Mouse (Mus musculus) lung, embryonic 16.5 days (tissue): ENCODE measurements around the gene Armc2. TPM values are rescaled to one million over a fixed set of nuclear protein-coding genes. Genes with fewer than 3 reads are reported as not detected.

Experiments
- ATAC-seq: fragments of 200-750 bp; cut with Nextera tagmentation; 2 replicates; pipeline ENCODE4 v1.8.0; 2017; ENCODE audit warnings: low read depth, mild to moderate bottlenecking, moderate library complexity
- H3K27ac ChIP-seq: fragments of 300-500 bp; sonication (generic); 2 replicates; pipeline ENCODE4 v1.5.1; 2014; ENCODE audit warnings: mild to moderate bottlenecking, control low read depth, low read length
- H3K27me3 ChIP-seq: fragments of 300-500 bp; sonication (generic); 2 replicates; pipeline ENCODE4 v1.6.1; 2014; ENCODE audit warnings: low read depth, low read length, mixed read lengths; ENCODE audit not compliant: control insufficient read depth, insufficient read depth
- H3K36me3 ChIP-seq: fragments of 300-500 bp; sonication (generic); 2 replicates; pipeline ENCODE4 v1.6.1; 2014; ENCODE audit warnings: low read length; ENCODE audit not compliant: control insufficient read depth, insufficient read depth
- H3K4me1 ChIP-seq: fragments of 300-500 bp; sonication (generic); replicated peaks from 2 replicates; pipeline ENCODE4 v1.6.1; 2014; ENCODE audit warnings: low read length, mixed read lengths; ENCODE audit not compliant: control insufficient read depth, insufficient read depth
- H3K4me2 ChIP-seq: fragments of 300-500 bp; sonication (generic); 2 replicates; pipeline ENCODE4 v1.6.1; 2014; ENCODE audit warnings: low read depth, low read length, control low read depth
- H3K4me3 ChIP-seq: fragments of 300-500 bp; sonication (generic); 2 replicates; pipeline ENCODE4 v1.5.1; 2014; ENCODE audit warnings: mild to moderate bottlenecking, low read length, control low read depth
- H3K9ac ChIP-seq: fragments of 300-500 bp; sonication (generic); 2 replicates; pipeline ENCODE4 v1.6.1; 2014; ENCODE audit warnings: low read length, control low read depth
- H3K9me3 ChIP-seq: fragments of 300-500 bp; sonication (generic); 2 replicates; pipeline ENCODE4 v1.6.1; 2016; ENCODE audit warnings: low read length; ENCODE audit not compliant: control insufficient read depth
- WGBS: fragments of 180-500 bp; shearing (Covaris S2); extraction: QIAGEN DNeasy Blood & Tissue Kit; methylation state at CpG from one replicate; pipeline ENCODE4 v1.1.7; 2014; 5-methylcytosine and 5-hydroxymethylcytosine counted together
- polyA plus RNA-seq: library from polyadenylated mRNA; unstranded; fragments of >200 nt; fragmentation: Nextera tagmentation; extraction: Ambion mirVana; gene quantifications from 2 replicates; pipeline ENCODE4 v1.2.1, GENCODE M21; 2015

Gene Armc2
- polyA plus RNA-seq, 1 experiment from 2014 or later, result 2.0 TPM

DNA sequence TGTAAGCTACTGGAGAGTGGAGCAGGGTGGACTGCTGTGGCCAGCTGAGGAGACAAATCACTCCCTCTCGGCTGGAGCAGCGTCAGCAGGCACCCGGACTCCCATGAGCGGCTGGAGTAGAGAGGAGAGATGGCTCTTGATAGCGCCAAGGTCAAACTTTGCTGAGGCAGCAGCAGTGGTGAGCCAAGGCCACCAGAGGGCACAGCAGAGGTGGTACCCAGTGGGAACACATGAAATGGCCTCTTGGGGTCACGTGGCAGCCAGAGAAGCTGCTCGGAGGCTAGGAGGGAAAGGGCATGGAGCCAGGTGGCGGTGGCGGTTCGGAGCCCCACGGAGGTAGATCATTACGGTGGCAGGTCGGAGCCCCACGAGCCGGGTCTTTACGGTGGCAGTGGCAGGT, 12.8 kb upstream of the Armc2 start:
- Histone ChIP-seq H3K4me2 (peak overlapping the region; percentile 44), H3K4me1 (peaks cover 8% of the 10 kb centered on the region), H3K9ac (0 out of 2 replicates have a peak overlapping the region, but pooled peaks have one; percentile 17), H3K27ac (no peak overlapping the region), H3K4me3 (0 out of 2 replicates have a peak overlapping the region, but pooled peaks have one; percentile 8), H3K36me3 (no peaks in the 10 kb centered on the region), H3K27me3 (no peaks in the 10 kb centered on the region), H3K9me3 (no peaks in the 10 kb centered on the region)
- ATAC-seq, result peak; percentile 67
- 17% methylated on average over 16 of the region's 16 CpGs for WGBS

GRCm38 (mm10) chr10:42029502-42029901, 11.3 kb upstream of the Armc2 start:
- H3K9me3 ChIP-seq, result no peaks in the 10 kb centered on the region
- peaks cover 8% of the 10 kb centered on the region for H3K4me1 ChIP-seq
- 72% methylated on average over 5 of the region's 5 CpGs for WGBS
- no peaks in the 10 kb centered on the region for H3K36me3 ChIP-seq
- no peak overlapping the region for H3K4me2 ChIP-seq
- no peak overlapping the region for H3K9ac ChIP-seq
- H3K27ac ChIP-seq, result no peak overlapping the region
- no peak for ATAC-seq
- H3K27me3 ChIP-seq, result no peaks in the 10 kb centered on the region
- H3K4me3 ChIP-seq, result no peak overlapping the region

GRCm38 (mm10) chr10:42027337-42027736, 9.1 kb upstream of the Armc2 start:
- peak overlapping the region; percentile 35 for H3K4me2 ChIP-seq
- 36% methylated on average over 11 of the region's 11 CpGs for WGBS
- peaks cover 8% of the 10 kb centered on the region for H3K4me1 ChIP-seq
- H3K27me3 ChIP-seq, result no peaks in the 10 kb centered on the region
- H3K9me3 ChIP-seq, result no peaks in the 10 kb centered on the region
- no peak for ATAC-seq
- H3K4me3 ChIP-seq, result 0 out of 2 replicates have a peak overlapping the region, but pooled peaks have one; percentile 5
- H3K9ac ChIP-seq, result no peak overlapping the region; the same call in 1 of the 2 replicates
- H3K27ac ChIP-seq, result no peak overlapping the region
- H3K36me3 ChIP-seq, result no peaks in the 10 kb centered on the region

DNA sequence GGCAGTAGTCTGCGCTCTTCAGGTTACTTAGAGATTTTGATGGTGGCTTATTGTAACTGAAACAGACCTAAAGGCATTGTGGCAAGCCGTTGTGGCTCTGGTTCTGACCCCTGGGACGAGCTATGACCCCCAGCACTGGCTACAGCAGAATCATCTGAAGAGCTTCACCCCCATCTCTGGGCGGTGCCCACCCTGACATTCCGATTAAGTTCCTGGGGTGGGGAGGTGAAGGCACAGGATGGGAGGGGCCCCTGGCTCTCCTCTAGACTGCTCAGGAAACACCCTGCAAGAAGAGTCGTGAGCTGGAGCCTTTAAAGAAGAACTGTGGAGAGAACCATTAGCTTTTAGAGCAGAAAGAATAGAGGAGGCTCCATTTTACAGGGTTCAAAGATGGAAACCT, 6.2 kb upstream of the Armc2 start:
- 59% methylated on average over 6 of the region's 6 CpGs for WGBS
- H3K27me3 ChIP-seq, result no peaks in the 10 kb centered on the region
- no peak overlapping the region for H3K9ac ChIP-seq
- no peak overlapping the region for H3K27ac ChIP-seq
- peaks cover 5% of the 10 kb centered on the region for H3K4me1 ChIP-seq
- H3K9me3 ChIP-seq, result no peaks in the 10 kb centered on the region
- no peak overlapping the region for H3K4me3 ChIP-seq
- ATAC-seq, result no peak
- H3K36me3 ChIP-seq, result no peaks in the 10 kb centered on the region
- no peak overlapping the region for H3K4me2 ChIP-seq

- no peaks in the 10 kb centered on the region; the same call in none of the 2 replicates for H3K27me3 ChIP-seq
- H3K4me1 ChIP-seq, result peaks cover 4% of the 10 kb centered on the region
- H3K4me3 ChIP-seq, result no peak overlapping the region
- no peak overlapping the region for H3K27ac ChIP-seq
- H3K9ac ChIP-seq, result no peak overlapping the region
- H3K4me2 ChIP-seq, result no peak overlapping the region
- no peaks in the 10 kb centered on the region for H3K36me3 ChIP-seq
- ATAC-seq, result no peak
- no peaks in the 10 kb centered on the region for H3K9me3 ChIP-seq
- WGBS, result 70% methylated on average over 9 of the region's 9 CpGs
Measured at GRCm38 (mm10) chr10:42021536-42021935, 3.3 kb upstream of the Armc2 start.

DNA sequence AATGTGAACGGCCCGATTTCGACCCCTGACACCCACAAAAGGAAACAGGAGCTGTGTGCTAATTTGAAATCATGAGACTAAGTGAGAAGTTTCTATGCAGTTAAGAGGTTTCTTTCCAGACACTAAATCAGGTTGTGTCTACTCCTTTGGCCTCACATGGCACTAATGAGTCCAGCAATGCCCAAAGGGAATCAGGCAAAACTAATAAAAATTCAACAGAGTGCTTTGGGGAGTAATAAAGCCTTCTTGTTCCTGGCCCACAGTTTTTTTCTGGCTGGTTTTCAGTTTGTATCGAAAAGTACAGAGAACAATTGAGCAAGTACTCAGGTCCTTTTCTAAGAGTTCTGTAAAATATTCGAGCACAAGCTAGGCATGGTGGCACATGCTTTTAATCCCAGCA, 4.2 kb downstream of the Armc2 start:
- Histone ChIP-seq H3K4me2 (no peak overlapping the region), H3K9me3 (no peaks in the 10 kb centered on the region), H3K27ac (no peak overlapping the region), H3K4me1 (peaks cover 4% of the 10 kb centered on the region), H3K9ac (no peak overlapping the region), H3K4me3 (no peak overlapping the region), H3K27me3 (no peaks in the 10 kb centered on the region; the same call in none of the 2 replicates), H3K36me3 (no peaks in the 10 kb centered on the region)
- WGBS, result 80% methylated on average over 5 of the region's 5 CpGs
- ATAC-seq, result no peak

- Histone ChIP-seq H3K4me3 (no peak overlapping the region), H3K9ac (no peak overlapping the region), H3K4me2 (no peak overlapping the region), H3K4me1 (no peaks in the 10 kb centered on the region), H3K9me3 (no peaks in the 10 kb centered on the region), H3K36me3 (no peaks in the 10 kb centered on the region), H3K27me3 (no peaks in the 10 kb centered on the region; the same call in 1 of the 2 replicates), H3K27ac (no peak overlapping the region)
- ATAC-seq, result no peak
- WGBS, result 78% methylated on average over 10 of the region's 10 CpGs
Measured at GRCm38 (mm10) chr10:42010761-42011435, 7.3 kb downstream of the Armc2 start.

DNA sequence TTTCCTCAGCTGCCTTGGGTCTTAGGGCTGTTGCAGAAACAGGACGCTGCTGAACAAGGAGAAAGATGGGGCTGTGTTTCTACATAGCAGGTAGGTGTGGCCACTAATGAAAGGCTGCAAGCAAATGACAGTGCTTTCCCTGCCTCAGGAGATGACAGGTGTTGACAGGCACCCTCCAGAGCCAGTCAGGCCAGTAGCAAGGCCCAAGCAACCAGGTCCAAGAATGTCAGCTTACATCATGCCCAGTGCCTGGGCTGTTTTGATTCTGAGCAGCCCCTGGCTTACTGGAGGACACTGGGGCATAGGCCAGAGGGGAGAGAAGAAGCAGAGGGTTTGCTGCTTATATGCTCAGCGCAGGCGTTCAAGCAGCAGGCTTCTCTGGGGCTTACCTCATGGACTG, 13.0 kb downstream of the Armc2 start:
- no peak overlapping the region for H3K9ac ChIP-seq
- ATAC-seq, result no peak
- H3K36me3 ChIP-seq, result no peaks in the 10 kb centered on the region
- 76% methylated on average over 3 of the region's 3 CpGs for WGBS
- H3K27me3 ChIP-seq, result no peaks in the 10 kb centered on the region
- H3K4me3 ChIP-seq, result no peak overlapping the region
- H3K4me2 ChIP-seq, result no peak overlapping the region
- H3K27ac ChIP-seq, result no peak overlapping the region
- no peaks in the 10 kb centered on the region for H3K4me1 ChIP-seq
- H3K9me3 ChIP-seq, result no peaks in the 10 kb centered on the region

DNA sequence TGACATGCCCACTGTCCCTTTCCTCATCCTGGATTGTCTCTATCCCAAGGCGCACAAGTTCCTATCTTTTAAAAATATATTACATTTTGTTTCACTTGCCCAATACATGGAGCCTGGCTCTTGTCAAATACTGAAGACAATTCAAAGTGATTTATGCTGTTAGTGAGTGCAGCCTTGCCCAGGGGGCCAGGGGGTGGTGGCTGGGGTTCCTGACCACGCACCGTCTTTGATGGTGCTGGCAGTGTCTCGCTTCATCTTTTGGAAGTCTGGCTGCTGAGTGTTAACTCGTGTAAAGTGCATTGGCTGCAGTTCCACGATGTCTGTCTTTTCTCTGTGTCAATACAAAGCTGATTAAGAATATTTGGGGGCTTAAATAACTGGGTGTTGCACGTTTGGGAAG, 13.6 kb downstream of the Armc2 start:
- H3K27me3 ChIP-seq, result no peaks in the 10 kb centered on the region
- no peak for ATAC-seq
- 51% methylated on average over 7 of the region's 7 CpGs for WGBS

More for the DNA sequence above, 13.6 kb downstream of the Armc2 start:
- no peak overlapping the region for H3K9ac ChIP-seq
- no peak overlapping the region for H3K4me2 ChIP-seq
- H3K9me3 ChIP-seq, result no peaks in the 10 kb centered on the region
- no peaks in the 10 kb centered on the region for H3K4me1 ChIP-seq
- no peak overlapping the region for H3K4me3 ChIP-seq
- H3K27ac ChIP-seq, result no peak overlapping the region
- H3K36me3 ChIP-seq, result no peaks in the 10 kb centered on the region
